Mouse (Mus musculus) kidney, adult 2 months (tissue): ENCODE measurements around the gene Rerg. TPM values are rescaled to one million over a fixed set of nuclear protein-coding genes. Genes with fewer than 3 reads are reported as not detected.

ENCODE experiments used
- DNase-seq: peaks from one replicate; pipeline ENCODE4 v3.0.0; 2021
- H3K27ac ChIP-seq: fragments of 200-500 bp; 2 replicates; pipeline ENCODE4 v1.5.1; 2012; ENCODE audit warnings: low read depth, low read length, control low read depth, inconsistent platforms; ENCODE audit not compliant: insufficient read depth
- H3K27me3 ChIP-seq: fragments of 200-500 bp; replicated peaks from 2 replicates; pipeline ENCODE4 v1.6.1; 2012; ENCODE audit warnings: mild to moderate bottlenecking, moderate library complexity, low read length, inconsistent platforms; ENCODE audit not compliant: control insufficient read depth, insufficient read depth
- H3K36me3 ChIP-seq: fragments of 200-500 bp; 2 replicates; pipeline ENCODE4 v1.6.1; 2012; ENCODE audit warnings: mild to moderate bottlenecking, moderate library complexity, low read length, inconsistent platforms; ENCODE audit not compliant: control insufficient read depth, insufficient read depth
- H3K4me1 ChIP-seq: fragments of 200-500 bp; 2 replicates; pipeline ENCODE4 v1.6.1; 2011; ENCODE audit warnings: low read length; ENCODE audit not compliant: control insufficient read depth, insufficient read depth
- H3K4me3 ChIP-seq: fragments of 200-500 bp; 2 replicates; pipeline ENCODE4 v1.5.1; 2011; ENCODE audit warnings: mild to moderate bottlenecking, low read depth, low read length, control low read depth; ENCODE audit not compliant: insufficient read depth
- CTCF ChIP-seq: fragments of 200-500 bp; conservative IDR thresholded peaks from 2 replicates; pipeline ENCODE4 v1.5.1; 2011; ENCODE audit warnings: low read depth, mild to moderate bottlenecking, control low read depth, low read length, moderate library complexity, mixed read lengths; ENCODE audit not compliant: insufficient read depth, insufficient read length
- POLR2A ChIP-seq: fragments of 200-500 bp; IDR thresholded peaks from one replicate; pipeline ENCODE4 v1.6.1; 2011; ENCODE audit warnings: low read depth, low read length, control low read depth
- WGBS: fragments of 180-500 bp; shearing (Covaris S2); methylation state at CpG from one replicate; pipeline ENCODE4 v1.1.7; 2018; 5-methylcytosine and 5-hydroxymethylcytosine counted together
- polyA plus RNA-seq: library from polyadenylated mRNA; depleted of rRNA; stranded (reverse); fragments of >200 nt; gene quantifications from 2 replicates; pipeline ENCODE4 v1.2.3, GENCODE M21; 2012; rRNA removed

Rerg gene
- polyA plus RNA-seq, 1 experiment: 6.0 TPM

GRCm38 (mm10) chr6:137030611-137031097 is 139.6 kb downstream of the Rerg start:
- no peaks in the 10 kb centered on the region for H3K36me3 ChIP-seq
- TF ChIP-seq POLR2A (no peak), CTCF (no peak)
- no peak overlapping the region for H3K4me3 ChIP-seq
- DNase-seq: no peak
- WGBS: 82% methylated on average over 6 of the region's 6 CpGs
- no peaks in the 10 kb centered on the region for H3K27me3 ChIP-seq
- no peaks in the 10 kb centered on the region for H3K4me1 ChIP-seq
- no peak overlapping the region for H3K27ac ChIP-seq

- TF ChIP-seq POLR2A (no peak), CTCF (no peak)
- WGBS: 60% methylated on average over 7 of the region's 7 CpGs
- H3K4me1 ChIP-seq: no peaks in the 10 kb centered on the region
- no peak for DNase-seq
- no peaks in the 10 kb centered on the region for H3K27me3 ChIP-seq
- no peaks in the 10 kb centered on the region for H3K36me3 ChIP-seq
- H3K27ac ChIP-seq: no peak overlapping the region
- H3K4me3 ChIP-seq: no peak overlapping the region
These were observed 140.2 kb downstream of the Rerg start for GRCm38 (mm10) chr6:137029931-137030610.

- no peaks in the 10 kb centered on the region for H3K27me3 ChIP-seq
- DNase-seq: no peak
- 62% methylated on average over 5 of the region's 5 CpGs for WGBS
- H3K4me1 ChIP-seq: no peaks in the 10 kb centered on the region
- TF ChIP-seq POLR2A (no peak), CTCF (no peak)
- H3K4me3 ChIP-seq: no peak overlapping the region
- H3K27ac ChIP-seq: no peak overlapping the region
- no peaks in the 10 kb centered on the region for H3K36me3 ChIP-seq
These were observed 144.8 kb downstream of the Rerg start for GRCm38 (mm10) chr6:137025461-137025860.

GRCm38 (mm10) chr6:137024541-137024940 is 145.8 kb downstream of the Rerg start:
- no peaks in the 10 kb centered on the region for H3K36me3 ChIP-seq
- no peak overlapping the region for H3K4me3 ChIP-seq
- no peak overlapping the region for H3K27ac ChIP-seq
- H3K4me1 ChIP-seq: no peaks in the 10 kb centered on the region
- no peak for DNase-seq
- WGBS: 88% methylated on average over 2 of the region's 2 CpGs
- TF ChIP-seq CTCF: no peak
- TF ChIP-seq POLR2A: no peak
- no peaks in the 10 kb centered on the region for H3K27me3 ChIP-seq

GRCm38 (mm10) chr6:137017216-137017973 is 152.9 kb downstream of the Rerg start:
- WGBS: 85% methylated on average over 7 of the region's 7 CpGs
- TF ChIP-seq CTCF: no peak
- TF ChIP-seq POLR2A: no peak

GRCm38 (mm10) chr6:137014346-137014745 is 156.0 kb downstream of the Rerg start:
- Histone ChIP-seq H3K4me3 (no peak overlapping the region), H3K27ac (no peak overlapping the region), H3K4me1 (no peaks in the 10 kb centered on the region), H3K36me3 (no peaks in the 10 kb centered on the region), H3K27me3 (no peaks in the 10 kb centered on the region)
- DNase-seq: no peak
- TF ChIP-seq POLR2A (no peak), CTCF (no peak)
- 53% methylated on average over 6 of the region's 6 CpGs for WGBS

More at GRCm38 (mm10) chr6:137017216-137017973, 152.9 kb downstream of the Rerg start:
- no peaks in the 10 kb centered on the region for H3K4me1 ChIP-seq
- H3K36me3 ChIP-seq: no peaks in the 10 kb centered on the region
- H3K4me3 ChIP-seq: no peak overlapping the region
- no peak for DNase-seq
- H3K27me3 ChIP-seq: no peaks in the 10 kb centered on the region
- H3K27ac ChIP-seq: no peak overlapping the region

GRCm38 (mm10) chr6:137011187-137011586 is 159.1 kb downstream of the Rerg start:
- H3K27ac ChIP-seq: no peak overlapping the region
- H3K27me3 ChIP-seq: no peaks in the 10 kb centered on the region
- DNase-seq: no peak
- H3K36me3 ChIP-seq: no peaks in the 10 kb centered on the region
- TF ChIP-seq CTCF: no peak
- TF ChIP-seq POLR2A: no peak
- no peak overlapping the region for H3K4me3 ChIP-seq
- 52% methylated on average over 5 of the region's 5 CpGs for WGBS
- no peaks in the 10 kb centered on the region for H3K4me1 ChIP-seq

Other genes starting within 250 kb of the Rerg start
- gene Erp27, start 248.3 kb downstream of the Rerg start, polyA plus RNA-seq: 0.15 TPM in 1 of 2 replicates, not detected in the other
- gene Pde6h, start 246.7 kb downstream of the Rerg start, polyA plus RNA-seq: 0.58 and 0.64 TPM in 2 replicates
- gene Arhgdib, start 228.6 kb downstream of the Rerg start, polyA plus RNA-seq: 49.0 and 77.4 TPM in 2 replicates
- gene Ptpro, start 81.8 kb upstream of the Rerg start, polyA plus RNA-seq: 11.3 and 13.0 TPM in 2 replicates